Mouse (Mus musculus) stomach, embryonic 14.5 days (tissue): ENCODE measurements around the gene Gm20388. TPM values are rescaled to one million over a fixed set of nuclear protein-coding genes. Genes with fewer than 3 reads are reported as not detected.

ENCODE experiments used
- ATAC-seq: fragments of 200-750 bp; cut with Nextera tagmentation; 2 replicates; pipeline ENCODE4 v1.8.0; 2017; ENCODE audit warnings: low read depth, moderate TSS enrichment; ENCODE audit not compliant: insufficient number of reproducible peaks, insufficient read depth, low FRiP score
- H3K27ac ChIP-seq: fragments of 300-500 bp; sonication (generic); 2 replicates; pipeline ENCODE4 v1.5.1; 2014; ENCODE audit warnings: mild to moderate bottlenecking, low read length, moderate library complexity, mixed read lengths
- H3K27me3 ChIP-seq: fragments of 300-500 bp; sonication (generic); 2 replicates; pipeline ENCODE4 v1.6.1; 2014; ENCODE audit warnings: low read length, control low read depth, mixed read lengths; ENCODE audit not compliant: control insufficient read depth, insufficient read depth
- H3K36me3 ChIP-seq: fragments of 300-500 bp; sonication (generic); 2 replicates; pipeline ENCODE4 v1.6.1; 2014; ENCODE audit warnings: mild to moderate bottlenecking, control low read depth, low read length, moderate library complexity, mixed read lengths; ENCODE audit not compliant: control insufficient read depth, insufficient read depth
- H3K4me1 ChIP-seq: fragments of 300-500 bp; sonication (generic); 2 replicates; pipeline ENCODE4 v1.6.1; 2014; ENCODE audit warnings: low read length, control low read depth, mixed read lengths; ENCODE audit not compliant: control insufficient read depth, insufficient read depth
- H3K4me2 ChIP-seq: fragments of 300-500 bp; sonication (generic); replicated peaks from 2 replicates; pipeline ENCODE4 v1.6.1; 2014; ENCODE audit warnings: low read depth, low read length, control low read depth
- H3K4me3 ChIP-seq: fragments of 300-500 bp; sonication (generic); 2 replicates; pipeline ENCODE4 v1.5.1; 2014; ENCODE audit warnings: low read depth, low read length, control low read depth
- H3K9ac ChIP-seq: fragments of 300-500 bp; sonication (generic); replicated peaks from 2 replicates; pipeline ENCODE4 v1.6.1; 2014; ENCODE audit warnings: low read depth, mild to moderate bottlenecking, control low read depth, low read length, moderate library complexity, mixed read lengths
- H3K9me3 ChIP-seq: fragments of 300-500 bp; sonication (generic); 2 replicates; pipeline ENCODE4 v1.6.1; 2016; ENCODE audit warnings: low read depth, low read length, control low read depth; ENCODE audit not compliant: control insufficient read depth
- WGBS: fragments of 180-500 bp; shearing (Covaris S2); extraction: QIAGEN DNeasy Blood & Tissue Kit; methylation state at CpG from one replicate; pipeline ENCODE4 v1.1.7; 2014; 5-methylcytosine and 5-hydroxymethylcytosine counted together
- polyA plus RNA-seq: library from polyadenylated mRNA; unstranded; fragments of >200 nt; fragmentation: Nextera tagmentation; extraction: Ambion mirVana; gene quantifications from 2 replicates; pipeline ENCODE4 v1.2.1, GENCODE M21; 2014

Gene Gm20388
- polyA plus RNA-seq, 1 experiment from 2014 or later = 11.4 TPM

- no peaks in the 10 kb centered on the region for H3K36me3 ChIP-seq
These were observed 866.5 kb downstream of the Gm20388 start for GRCm38 (mm10) chr8:120777184-120777583.

GRCm38 (mm10) chr8:120777732-120778131 is 867.1 kb downstream of the Gm20388 start:
- Histone ChIP-seq H3K4me2 (no peak overlapping the region), H3K36me3 (no peaks in the 10 kb centered on the region), H3K9me3 (no peaks in the 10 kb centered on the region), H3K9ac (no peak overlapping the region), H3K27ac (no peak overlapping the region), H3K27me3 (0 out of 2 replicates have a peak, but pooled peaks cover 3% of the 10 kb centered on the region), H3K4me1 (no peaks in the 10 kb centered on the region), H3K4me3 (no peak overlapping the region)
- 53% methylated on average over 13 of the region's 13 CpGs for WGBS
- ATAC-seq = no peak

More at GRCm38 (mm10) chr8:120777184-120777583, 866.5 kb downstream of the Gm20388 start:
- 91% methylated on average over 10 of the region's 10 CpGs for WGBS
- H3K4me3 ChIP-seq = no peak overlapping the region
- ATAC-seq = no peak
- H3K9ac ChIP-seq = no peak overlapping the region
- H3K4me2 ChIP-seq = no peak overlapping the region
- no peak overlapping the region for H3K27ac ChIP-seq
- H3K27me3 ChIP-seq = 0 out of 2 replicates have a peak, but pooled peaks cover 3% of the 10 kb centered on the region
- H3K4me1 ChIP-seq = no peaks in the 10 kb centered on the region
- no peaks in the 10 kb centered on the region for H3K9me3 ChIP-seq

- ATAC-seq = no peak
- H3K36me3 ChIP-seq = no peaks in the 10 kb centered on the region
- H3K4me1 ChIP-seq = no peaks in the 10 kb centered on the region
- 96% methylated on average over 7 of the region's 7 CpGs for WGBS
- H3K4me2 ChIP-seq = no peak overlapping the region
- no peak overlapping the region for H3K4me3 ChIP-seq
- no peaks in the 10 kb centered on the region for H3K9me3 ChIP-seq
- H3K27ac ChIP-seq = no peak overlapping the region
- H3K9ac ChIP-seq = no peak overlapping the region
- H3K27me3 ChIP-seq = 0 out of 2 replicates have a peak, but pooled peaks cover 3% of the 10 kb centered on the region
These were observed 868.5 kb downstream of the Gm20388 start for GRCm38 (mm10) chr8:120779106-120779505.

GRCm38 (mm10) chr8:120783781-120784180 is 873.1 kb downstream of the Gm20388 start:
- Histone ChIP-seq H3K36me3 (no peaks in the 10 kb centered on the region), H3K4me1 (no peaks in the 10 kb centered on the region), H3K9me3 (no peaks in the 10 kb centered on the region), H3K4me2 (no peak overlapping the region), H3K27ac (no peak overlapping the region), H3K27me3 (no peaks in the 10 kb centered on the region), H3K9ac (no peak overlapping the region), H3K4me3 (no peak overlapping the region)
- ATAC-seq = no peak
- 89% methylated on average over 4 of the region's 4 CpGs for WGBS

GRCm38 (mm10) chr8:120786753-120787152 is 876.1 kb downstream of the Gm20388 start:
- Histone ChIP-seq H3K4me1 (no peaks in the 10 kb centered on the region), H3K4me3 (no peak overlapping the region), H3K9me3 (no peaks in the 10 kb centered on the region), H3K27me3 (no peaks in the 10 kb centered on the region), H3K9ac (no peak overlapping the region), H3K36me3 (no peaks in the 10 kb centered on the region), H3K4me2 (no peak overlapping the region), H3K27ac (no peak overlapping the region)
- 61% methylated on average over 4 of the region's 4 CpGs for WGBS
- ATAC-seq = no peak

- no peak for ATAC-seq
- Histone ChIP-seq H3K9me3 (no peaks in the 10 kb centered on the region), H3K4me3 (no peak overlapping the region), H3K4me2 (no peak overlapping the region), H3K27me3 (no peaks in the 10 kb centered on the region), H3K4me1 (no peaks in the 10 kb centered on the region), H3K27ac (no peak overlapping the region), H3K36me3 (no peaks in the 10 kb centered on the region), H3K9ac (no peak overlapping the region)
- WGBS = 32% methylated on average over 5 of the region's 5 CpGs
These were observed 877.0 kb downstream of the Gm20388 start for GRCm38 (mm10) chr8:120787631-120788030.

- Histone ChIP-seq H3K9me3 (no peaks in the 10 kb centered on the region), H3K4me2 (no peak overlapping the region), H3K4me1 (no peaks in the 10 kb centered on the region), H3K4me3 (no peak overlapping the region), H3K27me3 (no peaks in the 10 kb centered on the region), H3K9ac (no peak overlapping the region), H3K27ac (no peak overlapping the region), H3K36me3 (no peaks in the 10 kb centered on the region)
- no peak for ATAC-seq
- WGBS = 89% methylated on average over 15 of the region's 15 CpGs
These were observed 882.1 kb downstream of the Gm20388 start for GRCm38 (mm10) chr8:120792710-120793109.

GRCm38 (mm10) chr8:120795944-120796635 is 885.4 kb downstream of the Gm20388 start:
- no peaks in the 10 kb centered on the region for H3K36me3 ChIP-seq
- WGBS = 42% methylated on average over 9 of the region's 9 CpGs
- H3K9ac ChIP-seq = no peak overlapping the region
- no peaks in the 10 kb centered on the region for H3K9me3 ChIP-seq
- H3K4me1 ChIP-seq = no peaks in the 10 kb centered on the region
- no peak overlapping the region for H3K27ac ChIP-seq
- H3K4me2 ChIP-seq = no peak overlapping the region
- no peak overlapping the region for H3K4me3 ChIP-seq
- peak; percentile 55; the same call in 1 of the 2 replicates for ATAC-seq
- H3K27me3 ChIP-seq = no peaks in the 10 kb centered on the region
